Comparison of ENCODE assay signal across 8 mouse cellular contexts in the genomic region with DNA sequence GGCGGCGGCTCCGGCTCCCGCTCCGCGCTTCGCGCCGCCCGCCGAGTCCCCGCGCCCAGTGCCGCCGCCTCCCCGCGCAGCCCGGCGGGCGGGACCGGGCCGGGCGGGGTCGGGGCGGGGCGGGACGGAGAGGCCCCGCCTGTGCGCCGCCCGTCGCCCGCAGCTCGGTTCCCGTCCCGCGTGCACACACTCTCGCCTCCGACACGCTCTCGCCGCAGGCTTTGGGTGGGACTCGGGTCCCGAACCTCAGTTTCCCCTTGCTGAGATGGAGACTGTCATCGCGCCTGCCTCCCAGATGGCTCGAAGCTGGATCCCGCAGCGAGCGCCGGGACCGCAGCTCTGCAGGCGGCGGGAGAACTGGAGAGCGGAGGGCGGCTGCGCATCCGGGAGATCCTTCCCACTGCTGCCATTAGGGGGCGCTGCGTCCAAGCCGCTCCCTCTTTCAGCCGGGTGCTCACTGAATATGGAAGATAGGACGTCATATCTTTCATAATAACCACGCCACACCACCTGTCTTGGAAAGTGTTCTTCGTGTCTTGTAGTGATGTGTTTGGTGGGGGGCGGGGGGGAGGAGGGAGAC. TPM values are rescaled to one million over a fixed set of nuclear protein-coding genes. Genes with fewer than 3 reads are reported as not detected.
A peak's percentile ranks its signal among the peaks of the same experiment; 100 is the strongest.
DNase-seq lines count a peak whose midpoint lies in the region; ATAC-seq and TF ChIP-seq lines count a peak whose summit lies in the region.

Gene Coro2a (minus strand): TSS at position 359 of the 580 bp plus-strand sequence.

- 0 out of 2 replicates have a peak, but pooled peaks have one; percentile 45 for ATAC-seq in erythroblast, adult 5-6 weeks (replicated peaks; ENCODE audit: low FRiP score, poor library complexity, severe bottlenecking)
- ATAC-seq in kidney, embryonic 15.5 days (replicated peaks; ENCODE audit: low FRiP score), result peak; percentile 54
- no peak for ATAC-seq in limb, embryonic 15.5 days (ENCODE audit: insufficient number of reproducible peaks, low FRiP score, low TSS enrichment, low read depth)
- ATAC-seq in midbrain, postnatal 0 days (ENCODE audit: low FRiP score), result peak; percentile 73

- peak within 1 kb of the TSS; percentile 45 for H3K27ac ChIP-seq in heart, embryonic 10.5 days
- H3K27ac ChIP-seq in kidney, embryonic 15.5 days, result no peak within 1 kb of the TSS
- H3K27ac ChIP-seq in limb, embryonic 15.5 days, result no peak within 1 kb of the TSS
- peak within 1 kb of the TSS; percentile 43; the same call in 1 of the 2 replicates for H3K27ac ChIP-seq in midbrain, postnatal 0 days (ENCODE audit: low read depth, low read length)

- peaks cover 19% of the 10 kb centered on the region for H3K4me1 ChIP-seq in heart, embryonic 10.5 days
- peaks cover 28% of the 10 kb centered on the region for H3K4me1 ChIP-seq in kidney, embryonic 15.5 days
- peaks cover 12% of the 10 kb centered on the region for H3K4me1 ChIP-seq in limb, embryonic 15.5 days
- peaks cover 5% of the 10 kb centered on the region; the same call in 1 of the 2 replicates for H3K4me1 ChIP-seq in midbrain, postnatal 0 days (ENCODE audit: insufficient read depth, low read length)

- peaks cover 98% of the 10 kb centered on the region for H3K27me3 ChIP-seq in heart, embryonic 10.5 days (ENCODE audit: insufficient read depth, poor library complexity, severe bottlenecking)
- peaks cover 56% of the 10 kb centered on the region for H3K27me3 ChIP-seq in kidney, embryonic 15.5 days
- peaks cover 53% of the 10 kb centered on the region for H3K27me3 ChIP-seq in limb, embryonic 15.5 days
- H3K27me3 ChIP-seq in midbrain, postnatal 0 days (ENCODE audit: insufficient read depth, low read length), result no peaks in the 10 kb centered on the region

- TF ChIP-seq CTCF in brain, embryonic 14.5 days (IDR thresholded peaks at IDR 0.05; ENCODE audit: borderline replicate concordance, extremely low read depth, insufficient read depth, insufficient read length), result peak; percentile 94
- TF ChIP-seq CTCF in midbrain, postnatal 0 days (IDR thresholded peaks at IDR 0.05), result peak; percentile 99

- no peak for TF ChIP-seq POLR2A in brain, embryonic 14.5 days (IDR thresholded peaks at IDR 0.05; ENCODE audit: borderline replicate concordance, extremely low read depth, insufficient read depth, insufficient read length, poor library complexity, severe bottlenecking)

- H3K9ac ChIP-seq in kidney, embryonic 15.5 days, result peak within 1 kb of the TSS; percentile 57
- peak within 1 kb of the TSS; percentile 50 for H3K9ac ChIP-seq in limb, embryonic 15.5 days
- H3K9ac ChIP-seq in midbrain, postnatal 0 days (replicated peaks; ENCODE audit: low read length, poor library complexity, severe bottlenecking), result peak within 1 kb of the TSS; percentile 83

- DNase-seq in B cell, adult 2 months, result peak; percentile 94 to 95
- peak; percentile 91 for DNase-seq in brain, embryonic 14.5 days (ENCODE audit: low read depth)
- DNase-seq in heart, embryonic 10.5 days (ENCODE audit: low spot score), result no peak
- DNase-seq in midbrain, postnatal 0 days (ENCODE audit: low spot score), result peak; percentile 90
- DNase-seq in spleen, postnatal 14 days (ENCODE audit: low spot score in 2 of 2), result peak; percentile 69 to 78

- WGBS in heart, embryonic 10.5 days, result 2% methylated on average over 61 of the region's 66 CpGs
- 1% methylated on average over 66 of the region's 66 CpGs for WGBS in kidney, embryonic 15.5 days
- 0% methylated on average over 49 of the region's 66 CpGs for WGBS in limb, embryonic 15.5 days
- 1% methylated on average over 58 of the region's 66 CpGs for WGBS in midbrain, postnatal 0 days

- H3K9me3 ChIP-seq in heart, embryonic 10.5 days, result no peaks in the 10 kb centered on the region
- no peaks in the 10 kb centered on the region for H3K9me3 ChIP-seq in kidney, embryonic 15.5 days (replicated peaks)
- no peaks in the 10 kb centered on the region for H3K9me3 ChIP-seq in limb, embryonic 15.5 days
- H3K9me3 ChIP-seq in midbrain, postnatal 0 days (ENCODE audit: low read length), result no peaks in the 10 kb centered on the region

- H3K36me3 ChIP-seq in heart, embryonic 10.5 days, result no peaks in the 10 kb centered on the region
- H3K36me3 ChIP-seq in kidney, embryonic 15.5 days, result no peaks in the 10 kb centered on the region
- H3K36me3 ChIP-seq in limb, embryonic 15.5 days, result no peaks in the 10 kb centered on the region
- H3K36me3 ChIP-seq in midbrain, postnatal 0 days (ENCODE audit: insufficient read depth, low read length), result no peaks in the 10 kb centered on the region

- H3K4me2 ChIP-seq in kidney, embryonic 15.5 days, result peak within 1 kb of the TSS; percentile 97
- H3K4me2 ChIP-seq in limb, embryonic 15.5 days, result peak within 1 kb of the TSS; percentile 97
- peak within 1 kb of the TSS; percentile 88 for H3K4me2 ChIP-seq in midbrain, postnatal 0 days (ENCODE audit: low read depth, low read length, poor library complexity, severe bottlenecking)

- H3K4me3 ChIP-seq in heart, embryonic 10.5 days, result peak within 1 kb of the TSS; percentile 64
- H3K4me3 ChIP-seq in kidney, embryonic 15.5 days (replicated peaks), result peak within 1 kb of the TSS; percentile 63
- H3K4me3 ChIP-seq in limb, embryonic 15.5 days, result peak within 1 kb of the TSS; percentile 58
- peak within 1 kb of the TSS; percentile 76 for H3K4me3 ChIP-seq in midbrain, postnatal 0 days (ENCODE audit: low read depth, low read length)

RNA-seq across cellular contexts. Expression of gene Coro2a, which starts in this region (rescaled TPM):
- 7.7 and 13.2 TPM in 2 replicates for polyA plus RNA-seq in brain, embryonic 14.5 days (2012; rRNA removed)
- 6.7 and 18.6 TPM in 2 replicates for total RNA-seq in erythroblast, adult 5-6 weeks (2015; ENCODE audit: low replicate concordance)
- total RNA-seq in erythroblast, adult 5-6 weeks (2017; ENCODE audit: low replicate concordance), result 4.3 and 5.6 TPM in 2 replicates
- polyA plus RNA-seq in heart, embryonic 10.5 days (2016; fragmentation: Nextera tagmentation; extraction: Ambion mirVana), result 0.89 and 1.4 TPM in 2 replicates
- polyA plus RNA-seq in kidney, embryonic 15.5 days (2015; fragmentation: Nextera tagmentation; extraction: Ambion mirVana), result 4.8 and 6.0 TPM in 2 replicates
- 3.2 and 3.5 TPM in 2 replicates for polyA plus RNA-seq in limb, embryonic 15.5 days (2015; fragmentation: Nextera tagmentation; extraction: Ambion mirVana)
- total RNA-seq in midbrain, postnatal 0 days (2014; rRNA removed), result 24.4 and 33.2 TPM in 2 replicates
- 7.0 and 7.8 TPM in 2 replicates for polyA plus RNA-seq in midbrain, postnatal 0 days (2015; fragmentation: Nextera tagmentation; extraction: Ambion mirVana)

Comparison
In these comparisons a context has a peak if more than half of its experiments do, and no peak if none do; other contexts are left out.
1. H3K27ac ChIP-seq: peak in heart, embryonic 10.5 days (single experiment) and midbrain, postnatal 0 days (single experiment); none in kidney, embryonic 15.5 days (single experiment) and limb, embryonic 15.5 days (single experiment).
2. Peak in every context shown above with its lines, with median percentiles within 50 percentile points of each other: H3K4me3 ChIP-seq, H3K4me2 ChIP-seq and H3K9ac ChIP-seq.